Mouse (Mus musculus): ENCODE results near the gene Rai14.

DNA sequence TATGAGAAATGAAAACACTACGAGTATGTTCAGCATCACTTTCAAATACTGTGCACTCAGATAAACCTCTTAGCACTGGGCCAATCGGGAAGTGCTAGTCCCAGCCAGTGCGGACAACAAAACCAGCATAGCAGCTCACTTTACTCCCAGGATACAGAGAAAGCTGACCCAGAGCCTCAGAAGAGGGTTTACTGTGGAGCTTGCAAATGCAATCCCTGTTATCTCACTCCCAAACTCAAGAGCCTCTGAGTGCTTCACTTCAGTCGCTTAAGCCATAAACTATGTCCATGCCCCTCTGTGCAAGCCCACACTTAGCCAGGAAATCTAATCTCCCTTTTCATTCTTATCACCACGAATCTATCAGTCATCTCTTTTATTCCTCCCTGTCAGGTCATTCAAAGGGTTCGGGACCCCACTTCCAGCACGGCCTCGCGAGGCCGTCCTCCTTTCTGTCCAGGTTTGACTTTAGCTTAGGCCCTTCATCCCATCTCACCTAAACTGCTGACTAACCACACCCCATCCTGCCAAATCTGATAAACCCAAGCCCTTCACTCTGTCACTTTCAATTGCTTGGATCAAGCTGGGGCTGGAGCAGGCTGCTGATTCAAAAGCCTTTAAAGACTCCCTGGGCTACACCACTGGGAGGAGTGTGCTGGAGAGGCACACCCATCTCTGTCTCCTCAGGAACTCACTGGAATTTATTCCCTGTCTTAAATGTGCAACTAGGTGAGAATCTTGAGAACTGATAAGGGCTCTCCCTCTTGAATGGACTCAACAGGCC lies 46.1 kb downstream of the Rai14 start:
- TF ChIP-seq POLR2A (IDR thresholded peaks at IDR 0.05; ENCODE audit: insufficient read length, low read depth) (no peak), POLR2AphosphoS2 (IDR thresholded peaks at IDR 0.05; ENCODE audit: insufficient read length, low read depth) (no peak)
